In the genomic region with DNA sequence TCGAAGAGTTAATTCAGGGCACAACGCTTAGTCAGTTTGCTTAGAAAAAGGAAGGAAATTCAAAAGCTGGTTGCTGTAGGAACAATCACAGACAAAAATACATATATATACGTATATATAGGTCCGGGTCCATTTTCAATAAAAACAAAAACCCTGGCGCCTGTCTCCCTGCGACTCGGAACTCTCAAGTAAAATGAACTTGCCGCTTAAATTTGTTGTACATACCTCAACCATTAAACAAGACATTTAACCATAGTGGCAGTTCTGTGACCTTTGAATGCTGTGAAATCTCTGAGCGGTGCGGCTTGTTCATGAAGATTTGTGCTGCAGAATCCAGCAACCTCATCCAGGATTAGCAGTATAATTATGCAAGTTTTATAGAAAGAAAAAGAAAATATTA, we compare ENCODE assay signal across 8 mouse cellular contexts. TPM values are rescaled to one million over a fixed set of nuclear protein-coding genes. Genes with fewer than 3 reads are reported as not detected.
DNase-seq lines count a peak whose midpoint lies in the region; ATAC-seq and TF ChIP-seq lines count a peak whose summit lies in the region.

No protein-coding gene starts in this region.

- peak overlapping the region; percentile 35; the same call in 1 of the 2 replicates for H3K27ac ChIP-seq in kidney, adult 2 months (ENCODE audit: insufficient read depth, low read depth, low read length)
- no peak overlapping the region for H3K27ac ChIP-seq in embryonic facial prominence, embryonic 11.5 days (replicated peaks; ENCODE audit: low read depth, low read length)
- peak overlapping the region; percentile 49 for H3K27ac ChIP-seq in midbrain, embryonic 15.5 days

- no peaks in the 10 kb centered on the region for H3K36me3 ChIP-seq in kidney, adult 2 months (ENCODE audit: control insufficient read depth, insufficient read depth, low read length)
- no peaks in the 10 kb centered on the region for H3K36me3 ChIP-seq in embryonic facial prominence, embryonic 11.5 days (replicated peaks; ENCODE audit: control insufficient read depth, insufficient read depth, low read depth, low read length)
- H3K36me3 ChIP-seq in midbrain, embryonic 15.5 days (replicated peaks) = no peaks in the 10 kb centered on the region

- H3K27me3 ChIP-seq in kidney, adult 2 months (replicated peaks; ENCODE audit: control insufficient read depth, insufficient read depth, low read length) = no peaks in the 10 kb centered on the region; the same call in 1 of the 2 replicates
- H3K27me3 ChIP-seq in embryonic facial prominence, embryonic 11.5 days (ENCODE audit: control insufficient read depth, insufficient read depth, low read length) = no peaks in the 10 kb centered on the region
- H3K27me3 ChIP-seq in midbrain, embryonic 15.5 days (replicated peaks) = no peaks in the 10 kb centered on the region

- TF ChIP-seq CTCF in kidney, adult 2 months (conservative IDR thresholded peaks at IDR 0.05; ENCODE audit: insufficient read depth, insufficient read length, low read depth, low read length) = no peak

- ATAC-seq in embryonic facial prominence, embryonic 11.5 days (replicated peaks; ENCODE audit: insufficient number of reproducible peaks, low FRiP score, low TSS enrichment, low read depth) = no peak
- peak; percentile 11; the same call in 1 of the 2 replicates for ATAC-seq in midbrain, embryonic 15.5 days (replicated peaks)
- no peak for ATAC-seq in megakaryocyte-erythroid progenitor cell, adult 5-6 weeks (replicated peaks; ENCODE audit: low FRiP score, low TSS enrichment, poor library complexity, severe bottlenecking)
- no peak for ATAC-seq in erythroid progenitor cell, adult 5-6 weeks (replicated peaks; ENCODE audit: low FRiP score, poor library complexity, severe bottlenecking)

- peak overlapping the region; percentile 48 for H3K4me3 ChIP-seq in kidney, adult 2 months (ENCODE audit: insufficient read depth, low read depth, low read length)
- peak overlapping the region; percentile 32 for H3K4me3 ChIP-seq in embryonic facial prominence, embryonic 11.5 days (ENCODE audit: low read depth, low read length)
- H3K4me3 ChIP-seq in midbrain, embryonic 15.5 days = peak overlapping the region; percentile 34

- H3K4me2 ChIP-seq in embryonic facial prominence, embryonic 11.5 days (ENCODE audit: low read depth, low read length) = peak overlapping the region; percentile 46
- peak overlapping the region; percentile 57 for H3K4me2 ChIP-seq in midbrain, embryonic 15.5 days

- DNase-seq in kidney, adult 2 months = no peak
- DNase-seq in kidney, postnatal 14 days = no peak
- DNase-seq in embryonic facial prominence, embryonic 11.5 days (ENCODE audit: low spot score) = peak; percentile 29
- DNase-seq in induced T-regulatory cell, adult 2 months (ENCODE audit: low read depth) = peak; percentile 22
- no peak for DNase-seq in spleen, postnatal 14 days (ENCODE audit: low spot score in 2 of 2)

- peak overlapping the region; percentile 48 for H3K9ac ChIP-seq in embryonic facial prominence, embryonic 11.5 days (replicated peaks; ENCODE audit: low read length)
- H3K9ac ChIP-seq in midbrain, embryonic 15.5 days = peak overlapping the region; percentile 36; the same call in 1 of the 2 replicates

- no peaks in the 10 kb centered on the region for H3K9me3 ChIP-seq in embryonic facial prominence, embryonic 11.5 days (replicated peaks; ENCODE audit: control insufficient read depth, low read length)
- H3K9me3 ChIP-seq in midbrain, embryonic 15.5 days = no peaks in the 10 kb centered on the region

- WGBS in kidney, adult 2 months = 4% methylated on average over 10 of the region's 10 CpGs
- 22% methylated on average over 10 of the region's 10 CpGs for WGBS in embryonic facial prominence, embryonic 11.5 days
- WGBS in midbrain, embryonic 15.5 days = 21% methylated on average over 10 of the region's 10 CpGs

- H3K4me1 ChIP-seq in kidney, adult 2 months (ENCODE audit: control insufficient read depth, insufficient read depth, low read length) = peaks cover 15% of the 10 kb centered on the region
- H3K4me1 ChIP-seq in embryonic facial prominence, embryonic 11.5 days (ENCODE audit: control insufficient read depth, insufficient read depth, low read length) = no peaks in the 10 kb centered on the region
- H3K4me1 ChIP-seq in midbrain, embryonic 15.5 days = peaks cover 28% of the 10 kb centered on the region

- no peak for TF ChIP-seq POLR2A in kidney, adult 2 months (IDR thresholded peaks at IDR 0.05; ENCODE audit: low read depth, low read length)

RNA-seq across cellular contexts. Expression of a gene that starts 0.4 kb away (rescaled TPM):
- polyA plus RNA-seq in kidney, adult 2 months (2012; rRNA removed) = 9.0 and 9.5 TPM in 2 replicates
- 4.3 and 5.5 TPM in 2 replicates for polyA plus RNA-seq in embryonic facial prominence, embryonic 11.5 days (2014; fragmentation: Nextera tagmentation; extraction: Ambion mirVana)
- 3.1 and 3.2 TPM in 2 replicates for polyA plus RNA-seq in midbrain, embryonic 15.5 days (2015; fragmentation: Nextera tagmentation; extraction: Ambion mirVana)
- 2.5 TPM in 1 of 2 replicates, not detected in the other for total RNA-seq in megakaryocyte-erythroid progenitor cell, adult 5-6 weeks (2014; fragmentation: Nextera tagmentation)
- not detected in 2 replicates for total RNA-seq in megakaryocyte-erythroid progenitor cell, adult 5-6 weeks (2017)
- total RNA-seq in erythroid progenitor cell, adult 5-6 weeks (2015; ENCODE audit: low replicate concordance) = 2.2 TPM in 1 of 2 replicates, not detected in the other
- total RNA-seq in erythroid progenitor cell, adult 5-6 weeks (2017; ENCODE audit: low replicate concordance) = 1.4 TPM in 1 of 2 replicates, not detected in the other

Comparison
In these comparisons a context has a peak if more than half of its experiments do, and no peak if none do; other contexts are left out.
1. DNase-seq: peak in embryonic facial prominence, embryonic 11.5 days (single experiment) and induced T-regulatory cell, adult 2 months (single experiment); none in kidney, adult 2 months (single experiment), kidney, postnatal 14 days (single experiment) and spleen, postnatal 14 days (0 of 2).
2. Peak in every context shown above with its lines, with median percentiles within 50 percentile points of each other: H3K4me3 ChIP-seq.